Mouse (Mus musculus) lung, postnatal 10 days (tissue): Measurements from ENCODE around the gene Ptpra.
"Not testable (repeated sequence)": the region's sequence is repeated elsewhere in the genome, so short reads cannot be mapped to it uniquely, and the experiment has no call there.

Experiments used
- DNase-seq: peaks from one replicate; pipeline ENCODE4 v3.0.0; 2021

The Ptpra gene

GRCm38 (mm10) chr2:130563212-130564055 lies 113.4 kb downstream of the Ptpra start, which contains the start of gene Mrps26:
Gene Mrps26 (plus strand): TSS chr2:130563742.
- peak; percentile 97 for DNase-seq

- DNase-seq: peak; percentile 27
These were observed 114.0 kb downstream of the Ptpra start for GRCm38 (mm10) chr2:130564063-130564462.

DNA sequence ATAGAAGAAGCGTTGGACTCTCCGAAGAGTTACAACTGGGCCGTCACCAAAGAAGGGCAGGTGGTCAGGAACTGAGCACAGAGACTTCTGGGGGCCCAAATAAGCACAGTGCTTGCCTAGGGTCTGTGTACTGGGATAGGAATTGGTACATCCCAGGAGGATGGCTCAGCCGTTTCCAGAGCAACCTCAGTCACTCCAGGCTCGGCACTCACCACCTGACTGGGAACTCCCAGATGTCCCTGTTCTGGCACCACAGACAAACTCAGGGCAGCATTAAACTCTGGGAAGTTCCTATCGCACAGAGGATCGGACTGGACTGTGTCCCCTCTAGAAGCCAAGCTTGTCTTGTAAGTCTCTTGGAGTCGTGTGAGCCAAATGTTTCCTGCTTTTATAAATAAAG lies 114.9 kb downstream of the Ptpra start:
- no peak for DNase-seq

DNA sequence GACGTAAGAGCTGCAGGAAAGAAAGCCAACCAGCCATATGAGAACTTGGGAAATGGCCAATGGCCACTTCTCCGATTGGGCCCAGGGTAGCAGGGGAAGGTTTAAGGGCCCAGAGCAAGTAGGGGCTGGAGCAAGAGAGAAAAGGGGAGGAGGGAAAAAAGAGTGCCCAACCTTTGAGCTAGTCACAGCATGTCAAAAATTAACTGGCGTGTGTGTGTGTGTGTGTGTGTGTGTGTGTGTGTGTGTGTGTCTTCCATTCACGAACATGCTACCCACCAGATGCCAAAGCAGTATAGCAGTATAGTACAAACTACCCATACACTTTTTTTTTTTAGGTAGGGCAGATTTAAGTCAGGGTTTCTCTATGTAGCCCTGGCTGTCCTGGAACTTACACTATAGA lies 118.8 kb downstream of the Ptpra start:
- no peak for DNase-seq

DNA sequence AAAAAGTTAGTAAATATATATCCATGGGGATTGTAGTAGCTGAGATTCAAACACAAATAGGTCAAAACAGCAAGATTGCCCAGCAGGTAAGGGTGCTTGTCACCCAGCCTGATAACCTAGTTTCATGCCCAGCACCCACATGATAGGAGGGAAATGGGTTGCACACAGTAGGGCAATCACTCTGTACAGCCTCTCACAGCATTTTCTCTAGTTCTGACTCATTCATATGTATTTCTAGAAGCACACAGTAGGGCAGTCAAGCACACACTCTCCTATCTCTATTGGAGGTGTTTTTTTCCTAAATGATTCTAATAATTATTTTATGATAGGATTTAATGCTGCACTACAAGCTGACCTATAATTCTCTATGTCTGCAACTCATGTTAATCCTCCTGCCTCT lies 119.8 kb downstream of the Ptpra start:
- no peak for DNase-seq

- DNase-seq: no peak
These were observed 124.9 kb downstream of the Ptpra start for GRCm38 (mm10) chr2:130574960-130575359.

GRCm38 (mm10) chr2:130575873-130576272 lies 125.8 kb downstream of the Ptpra start, which contains the start of gene Oxt:
Gene Oxt (plus strand): TSS chr2:130576173.
- DNase-seq: no peak

GRCm38 (mm10) chr2:130576564-130576963 lies 126.5 kb downstream of the Ptpra start:
- DNase-seq: not testable (repeated sequence)

DNA sequence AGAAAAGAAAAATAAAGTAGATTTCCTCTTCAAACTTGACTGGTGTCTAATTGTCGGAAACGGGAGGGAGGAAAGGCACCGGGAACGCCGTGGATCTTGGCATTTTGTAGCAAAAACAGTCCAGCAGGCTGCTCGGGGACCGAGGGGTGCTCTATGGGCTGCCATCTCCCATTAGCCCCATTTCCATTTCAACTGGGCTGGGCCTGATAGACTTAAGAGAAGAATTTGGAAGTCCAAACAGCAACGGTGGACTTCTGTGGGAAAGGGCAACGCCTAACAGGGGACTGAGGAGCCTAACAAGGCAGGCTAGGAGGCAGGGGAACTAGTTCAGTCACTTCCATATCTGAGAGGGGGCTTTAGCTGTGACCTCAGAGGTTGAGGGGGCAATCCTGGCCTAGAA lies 126.9 kb downstream of the Ptpra start:
- DNase-seq: no peak

GRCm38 (mm10) chr2:130577632-130578031 lies 127.6 kb downstream of the Ptpra start:
- DNase-seq: peak; percentile 73

DNA sequence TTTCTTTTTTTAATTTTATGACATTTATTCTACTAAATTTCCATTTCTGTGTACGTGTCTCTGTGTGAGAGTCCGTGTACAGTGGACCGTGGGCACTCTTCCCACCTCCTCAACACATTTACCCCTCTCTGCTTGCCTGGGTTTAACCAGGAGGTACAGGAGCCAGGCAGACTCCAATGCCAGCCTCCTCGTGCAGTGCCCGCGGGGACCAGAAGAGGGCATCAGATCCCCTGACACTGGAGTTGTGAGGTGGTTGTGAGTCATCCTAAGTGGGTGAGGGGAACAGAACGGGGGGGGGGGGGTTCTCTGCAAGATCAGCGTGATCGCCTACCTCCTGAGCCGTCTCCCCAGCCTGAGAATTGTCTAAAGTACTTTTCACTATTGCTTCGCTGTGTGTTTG lies 128.1 kb downstream of the Ptpra start:
- DNase-seq: peak; percentile 68

GRCm38 (mm10) chr2:130579791-130580190 lies 129.7 kb downstream of the Ptpra start:
- DNase-seq: no peak

DNA sequence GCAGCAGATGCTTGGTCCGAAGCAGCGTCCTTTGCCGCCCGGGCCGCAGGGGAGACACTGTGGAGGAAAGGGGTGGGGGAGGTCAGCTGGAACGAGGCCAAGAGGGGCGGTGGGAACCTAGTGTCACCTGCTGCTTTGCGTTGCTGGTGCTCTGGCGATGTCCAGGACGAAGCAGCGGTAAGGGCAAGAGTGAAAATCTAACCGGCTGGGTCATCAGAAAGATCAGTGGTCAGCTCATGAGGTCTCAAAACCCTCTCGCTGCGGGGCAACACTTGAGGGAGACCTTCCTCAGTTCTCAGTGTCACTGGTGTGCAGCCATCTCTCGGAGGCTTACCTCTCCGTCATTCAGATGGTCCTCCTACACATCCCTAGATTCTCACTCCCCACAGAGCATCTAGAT lies 131.1 kb downstream of the Ptpra start:
- no peak for DNase-seq

- no peak for DNase-seq
These were observed 132.5 kb downstream of the Ptpra start, which contains the start of gene Avp for GRCm38 (mm10) chr2:130582552-130582951. Gene Avp (minus strand): TSS chr2:130582554.

DNA sequence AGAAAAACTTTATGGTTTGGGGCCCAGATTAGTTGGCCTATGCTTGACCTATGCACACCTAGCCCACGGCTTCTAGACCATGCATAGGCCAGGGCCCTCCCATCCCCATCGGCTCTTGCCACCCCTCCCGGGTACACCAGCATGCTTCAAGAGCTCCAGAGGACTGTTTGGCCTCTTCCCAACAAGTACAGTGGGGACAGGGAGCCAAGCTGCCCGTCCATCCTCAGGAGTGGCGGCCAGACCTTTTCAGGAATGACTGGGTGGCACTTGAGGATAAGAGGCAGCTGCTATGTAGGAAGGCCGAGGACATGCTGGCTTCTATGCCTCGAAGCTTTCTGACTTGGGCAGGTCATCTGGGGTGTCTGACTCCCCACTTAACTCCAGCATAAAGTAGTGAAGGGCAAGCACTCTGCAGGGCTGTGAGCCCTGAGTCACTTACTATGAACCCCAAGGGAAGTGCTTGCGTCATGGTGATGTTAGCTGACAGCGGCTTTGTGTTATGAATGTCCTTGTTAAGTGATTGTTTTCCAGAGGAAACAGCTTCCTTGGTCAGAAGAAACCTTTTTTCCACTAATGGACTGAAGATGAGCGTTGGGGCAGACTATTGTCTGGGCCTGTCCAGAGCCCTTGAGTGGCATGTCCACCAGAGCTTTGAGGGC lies 134.0 kb downstream of the Ptpra start:
- peak; percentile 50 for DNase-seq

GRCm38 (mm10) chr2:130586016-130586415 lies 135.9 kb downstream of the Ptpra start:
- no peak for DNase-seq

DNA sequence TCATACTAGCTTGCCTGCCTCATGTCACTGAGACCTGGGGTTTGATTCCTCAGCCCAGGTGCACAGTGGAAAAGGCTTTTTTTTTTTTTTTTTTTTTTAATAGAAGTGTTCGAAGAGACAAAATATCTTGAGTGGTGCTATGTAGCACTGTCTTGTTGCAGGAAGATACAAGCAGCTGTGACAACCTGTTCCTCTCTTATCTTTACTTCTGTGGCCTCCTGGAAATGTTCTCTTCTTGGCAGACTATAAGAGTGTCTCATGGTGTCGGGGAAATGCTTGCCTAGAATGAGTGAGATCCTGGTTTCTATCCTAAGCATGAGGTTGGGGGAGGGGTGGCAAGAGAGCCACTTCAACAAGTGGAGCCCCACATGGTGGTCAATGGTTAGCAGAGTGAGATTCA lies 138.3 kb downstream of the Ptpra start:
- DNase-seq: no peak

GRCm38 (mm10) chr2:130589157-130589556 lies 139.1 kb downstream of the Ptpra start:
- DNase-seq: no peak

- peak; percentile 52 for DNase-seq
These were observed 139.7 kb downstream of the Ptpra start for GRCm38 (mm10) chr2:130589761-130590160.

DNA sequence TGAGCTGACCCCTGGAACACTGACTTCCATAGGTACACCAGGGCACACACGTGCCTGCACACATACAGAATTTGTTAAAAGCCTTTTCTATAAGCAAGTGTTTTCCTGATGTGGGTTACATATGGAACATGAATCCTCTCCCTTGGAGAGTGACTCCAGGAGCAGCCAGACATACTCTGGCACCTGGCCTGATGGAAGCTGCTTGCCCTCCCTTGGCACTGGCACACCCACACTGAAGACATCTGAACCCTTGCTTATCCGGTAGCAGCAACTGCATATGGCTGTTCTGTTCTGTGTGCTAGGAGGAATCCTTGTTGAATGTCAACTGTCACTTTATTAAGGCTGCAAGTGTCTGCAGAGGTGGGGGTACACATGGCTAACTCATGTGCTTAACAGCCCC lies 140.9 kb downstream of the Ptpra start:
- no peak for DNase-seq

DNA sequence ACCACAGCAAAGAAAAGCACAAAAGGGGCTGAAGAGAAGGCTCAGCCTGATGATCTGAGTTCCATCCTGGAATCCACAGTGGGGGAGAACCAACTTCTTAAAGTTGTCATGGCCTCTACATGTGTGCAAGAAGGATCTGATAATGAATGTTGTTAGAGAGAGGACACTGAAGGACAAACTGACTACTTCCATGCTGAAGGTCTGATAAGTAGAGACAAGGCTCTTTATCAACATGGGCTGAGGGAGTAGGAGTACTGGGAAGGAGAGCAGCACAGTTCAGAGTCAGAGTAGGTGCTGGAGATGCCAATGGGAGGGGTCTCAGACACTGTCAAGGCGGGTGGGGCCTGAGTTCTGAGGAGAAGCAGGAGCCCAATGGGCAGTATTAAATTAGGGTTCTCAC lies 145.5 kb downstream of the Ptpra start:
- DNase-seq: no peak

DNA sequence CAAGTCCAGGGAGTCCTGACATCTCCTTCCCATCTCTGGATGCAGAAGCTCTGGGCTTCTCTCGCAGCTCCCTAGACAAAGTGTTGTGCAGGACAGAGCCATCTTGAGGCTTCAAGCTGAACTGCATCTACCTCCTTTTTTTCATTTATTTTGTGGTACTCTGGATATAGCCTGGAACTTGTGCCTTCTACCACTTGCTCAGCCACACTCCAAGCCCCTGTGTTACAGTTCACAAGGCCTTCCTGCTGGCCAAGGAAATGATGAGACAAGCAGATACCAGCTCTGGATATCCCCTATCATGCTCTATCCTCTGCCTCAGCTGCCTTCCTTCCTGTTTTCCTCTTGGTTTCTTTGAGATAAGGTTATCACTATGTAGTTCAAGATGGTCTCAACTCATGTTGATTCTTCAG lies 147.5 kb downstream of the Ptpra start:
- peak; percentile 62 for DNase-seq

GRCm38 (mm10) chr2:130598399-130598798 lies 148.3 kb downstream of the Ptpra start:
- no peak for DNase-seq

DNA sequence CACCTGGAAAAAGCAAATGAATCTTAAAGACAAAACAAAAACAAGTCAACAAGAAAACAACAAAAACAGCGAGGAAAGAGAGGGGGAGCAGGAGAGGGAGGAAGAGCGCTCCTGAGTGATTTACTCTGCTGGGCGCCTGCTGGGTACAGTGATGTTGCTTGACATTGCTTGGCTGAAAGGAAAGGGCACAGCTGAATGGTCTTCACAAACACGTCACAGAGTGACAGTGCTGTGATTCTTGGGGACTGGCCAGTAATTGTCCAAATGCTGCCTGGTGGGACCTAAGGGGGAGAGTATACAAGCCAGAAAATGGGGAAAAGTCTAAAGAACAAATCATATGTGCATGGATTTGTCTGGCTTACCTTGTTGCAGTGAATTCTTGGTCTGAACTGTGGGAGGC lies 152.1 kb downstream of the Ptpra start:
- DNase-seq: peak; percentile 70
